In genomic region chr11:8503735-8504134, GRCm38 (mm10) we compare ENCODE assay signal across 7 mouse cellular contexts.
DNase-seq lines count a peak whose midpoint lies in the region; ATAC-seq lines count a peak whose summit lies in the region.

No protein-coding gene starts in this region.

- no peak overlapping the region for H3K27ac ChIP-seq in forebrain, embryonic 12.5 days
- no peak overlapping the region for H3K27ac ChIP-seq in forebrain, embryonic 10.5 days

- peak; percentile 62 for DNase-seq in embryo, embryonic 11 days
- DNase-seq in forelimb bud, embryonic 11.5 days (ENCODE audit: low read depth, low spot score), result peak; percentile 16
- DNase-seq in liver, result peak; percentile 57
- DNase-seq in mesoderm, embryonic 11.5 days (ENCODE audit: low read depth, low spot score), result peak; percentile 27
- DNase-seq in right cerebral cortex, postnatal 36 days (ENCODE audit: low spot score in 2 of 2), result no peak
- no peak for DNase-seq in forebrain, embryonic 10.5 days (ENCODE audit: extremely low spot score, low spot score)

- H3K36me3 ChIP-seq in forebrain, embryonic 12.5 days (replicated peaks), result no peaks in the 10 kb centered on the region; the same call in 1 of the 2 replicates
- peaks cover 42% of the 10 kb centered on the region for H3K36me3 ChIP-seq in forebrain, embryonic 10.5 days (replicated peaks)

- ATAC-seq in forebrain, embryonic 12.5 days (ENCODE audit: low FRiP score), result no peak

- no peaks in the 10 kb centered on the region for H3K9me3 ChIP-seq in forebrain, embryonic 12.5 days
- H3K9me3 ChIP-seq in forebrain, embryonic 10.5 days, result no peaks in the 10 kb centered on the region

- H3K4me3 ChIP-seq in forebrain, embryonic 12.5 days (replicated peaks), result no peak overlapping the region
- H3K4me3 ChIP-seq in forebrain, embryonic 10.5 days, result no peak overlapping the region

- H3K9ac ChIP-seq in forebrain, embryonic 12.5 days, result no peak overlapping the region

- 33% methylated on average over 11 of the region's 11 CpGs for WGBS in forebrain, embryonic 12.5 days
- WGBS in forebrain, embryonic 10.5 days, result 31% methylated on average over 11 of the region's 11 CpGs

- H3K4me2 ChIP-seq in forebrain, embryonic 12.5 days, result no peak overlapping the region

- no peaks in the 10 kb centered on the region for H3K4me1 ChIP-seq in forebrain, embryonic 12.5 days
- H3K4me1 ChIP-seq in forebrain, embryonic 10.5 days, result peaks cover 14% of the 10 kb centered on the region

- no peaks in the 10 kb centered on the region for H3K27me3 ChIP-seq in forebrain, embryonic 12.5 days
- H3K27me3 ChIP-seq in forebrain, embryonic 10.5 days (ENCODE audit: poor library complexity, severe bottlenecking), result no peaks in the 10 kb centered on the region

Comparison
In these comparisons a context has a peak if more than half of its experiments do, and no peak if none do; other contexts are left out.
1. DNase-seq: peak in embryo, embryonic 11 days (single experiment), forelimb bud, embryonic 11.5 days (single experiment), liver (single experiment) and mesoderm, embryonic 11.5 days (single experiment); none in right cerebral cortex, postnatal 36 days (0 of 2) and forebrain, embryonic 10.5 days (single experiment).